Mouse (Mus musculus): ENCODE results near the gene Usp48.

Gene Usp48

DNA sequence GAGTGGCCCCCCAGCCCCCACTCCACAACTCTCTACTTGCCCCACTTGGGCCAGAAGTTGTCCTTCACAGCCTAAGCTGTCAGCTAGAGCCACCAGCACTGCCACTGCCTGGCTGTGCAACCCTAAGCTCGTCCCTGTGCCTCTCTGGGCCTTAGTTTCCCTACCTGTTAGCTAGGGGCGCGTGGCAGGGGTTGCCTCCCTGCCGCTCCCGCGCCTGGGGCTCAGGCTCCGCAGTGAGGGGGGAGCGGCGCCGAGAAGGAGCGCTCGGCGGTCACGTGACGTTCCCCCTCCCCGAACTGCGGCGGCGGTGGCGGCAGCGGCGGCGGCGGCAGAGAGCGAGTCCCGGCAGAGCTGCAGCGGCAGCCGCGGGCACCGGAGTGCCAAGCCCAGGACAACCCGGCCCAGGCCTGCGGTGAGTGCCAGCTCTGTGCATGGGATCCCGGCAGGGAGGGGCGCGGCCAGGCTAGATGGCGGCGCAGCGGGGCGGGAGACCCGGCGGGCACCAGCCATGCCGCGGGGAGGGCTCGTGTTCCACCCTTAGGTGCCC lies 71.0 kb downstream of the Usp48 start, which contains the start of gene Rap1gap:
Rap1gap (plus strand) TSS at position 294 of the 547 bp plus-strand sequence.
- no peak for DNase-seq

DNA sequence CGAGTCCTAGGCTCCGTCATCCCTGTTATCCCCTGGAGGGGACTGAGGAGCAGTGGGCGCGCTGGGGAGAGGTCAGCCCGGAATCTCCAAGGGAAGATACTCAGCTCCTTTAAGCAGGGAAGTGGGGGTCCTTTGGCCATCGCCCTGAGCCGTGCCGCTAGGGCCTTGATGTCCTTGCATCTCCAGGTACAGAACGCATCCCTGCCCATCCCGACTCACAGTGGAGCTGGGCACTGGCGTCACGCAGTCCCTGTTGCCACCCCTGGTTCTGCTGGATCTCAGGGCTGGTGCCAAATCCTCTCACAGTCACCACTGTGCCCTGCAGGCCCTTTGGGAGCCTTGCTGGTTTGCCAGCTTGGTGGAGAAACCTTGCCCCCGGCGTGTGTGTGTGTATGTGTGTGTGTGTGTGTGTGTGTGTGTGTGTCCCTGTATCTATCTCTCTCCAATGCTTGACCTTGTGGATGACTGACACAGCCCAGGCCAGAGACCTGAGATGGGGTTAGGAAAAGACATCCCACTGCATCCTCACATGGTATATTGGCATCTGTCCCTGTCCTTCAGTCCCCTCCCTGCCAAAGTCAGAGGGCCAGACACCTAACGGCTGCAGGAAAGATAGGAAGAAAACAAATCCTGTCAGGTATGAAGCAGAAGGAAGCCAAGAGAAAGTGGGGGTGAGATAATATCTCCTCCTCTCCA lies 71.6 kb downstream of the Usp48 start:
- no peak for DNase-seq

DNA sequence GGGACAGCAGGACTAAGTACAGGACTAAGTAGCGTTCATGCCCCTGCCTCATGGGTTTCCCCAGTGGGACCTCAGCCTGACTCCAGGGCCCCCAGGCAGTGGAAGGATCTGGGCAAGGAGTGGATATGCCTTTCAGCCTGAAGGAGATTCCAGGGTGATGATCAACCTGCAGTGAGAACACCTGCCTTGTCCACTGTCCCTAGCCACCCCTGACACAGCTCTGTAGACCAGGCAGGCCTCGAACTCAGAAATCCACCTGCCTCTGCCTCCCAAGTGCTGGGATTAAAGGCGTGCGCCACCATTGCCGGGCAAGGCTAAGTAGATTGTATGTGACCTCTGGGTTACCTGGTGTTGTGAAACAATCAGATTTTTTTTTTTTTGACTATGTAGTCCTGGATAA lies 72.2 kb downstream of the Usp48 start:
- DNase-seq: no peak

DNA sequence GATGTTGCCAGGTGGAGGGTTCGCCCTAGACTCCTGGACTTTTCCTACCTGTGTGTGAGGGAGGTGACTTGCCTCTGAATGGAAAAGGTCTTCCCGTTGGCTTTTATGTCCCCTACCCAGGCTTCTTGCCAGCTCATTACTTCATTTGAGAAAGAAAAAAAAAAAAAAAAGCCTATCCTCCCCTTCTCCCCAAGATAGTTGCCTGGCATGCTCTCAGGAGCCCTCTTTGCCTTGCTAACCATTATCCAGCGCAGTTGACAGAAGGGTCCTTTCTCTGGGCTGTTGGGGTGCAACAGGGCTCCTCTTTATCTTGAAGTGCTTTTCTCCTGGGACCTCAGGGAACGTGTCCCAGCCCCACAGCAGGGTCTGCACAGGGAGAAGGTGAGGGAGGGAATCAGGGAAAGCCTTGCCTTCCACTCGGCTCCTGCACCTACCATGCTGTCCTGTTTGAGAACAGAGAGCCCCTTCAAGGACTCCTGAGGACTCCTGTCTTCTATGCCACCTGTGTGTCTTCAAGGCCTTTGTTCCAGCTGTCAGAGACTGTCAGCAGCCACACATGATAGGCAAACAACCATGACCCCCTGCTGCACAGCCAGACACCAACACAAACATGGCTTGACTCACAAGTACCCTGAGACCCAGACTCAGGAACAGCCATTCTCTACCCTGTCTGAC lies 72.9 kb downstream of the Usp48 start:
- DNase-seq: no peak

DNA sequence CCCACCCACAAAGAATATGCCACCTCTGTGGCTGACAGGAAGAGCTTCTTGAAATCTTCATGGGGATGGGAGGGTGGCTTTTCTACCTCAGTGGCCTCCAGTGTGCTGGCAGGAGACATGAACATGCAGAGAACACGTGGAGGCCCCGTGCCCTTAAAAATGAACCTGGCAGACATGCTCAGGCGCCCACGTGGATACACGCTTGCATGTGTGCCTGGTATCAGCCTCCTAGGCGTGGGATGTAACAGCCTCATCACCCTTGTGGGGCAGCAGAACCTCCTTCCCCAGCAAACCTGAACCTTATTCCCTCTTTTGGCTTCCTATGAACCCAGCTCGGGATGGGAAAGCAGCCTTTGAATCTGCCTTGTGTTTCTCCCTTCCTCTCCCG lies 73.4 kb downstream of the Usp48 start:
- DNase-seq: no peak

DNA sequence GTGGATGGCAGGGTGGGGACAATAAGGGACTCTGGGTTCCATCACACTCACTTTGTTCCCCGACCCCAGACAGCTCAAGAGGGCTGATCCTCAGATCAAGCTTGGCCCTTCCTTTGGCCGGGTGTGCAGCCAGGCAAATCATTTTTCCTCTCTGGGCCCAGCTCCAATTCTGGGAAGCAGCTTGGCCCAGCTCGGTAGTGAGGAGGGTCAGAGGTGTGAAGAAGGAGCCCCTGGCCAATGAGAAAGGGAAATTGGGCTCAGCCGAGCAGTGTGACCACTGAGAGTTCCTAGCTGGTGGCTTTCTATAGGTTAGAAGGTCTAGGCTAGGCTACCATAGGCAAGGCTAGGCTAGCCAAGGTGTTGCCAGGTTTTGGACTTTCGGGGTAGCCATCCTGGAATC lies 74.2 kb downstream of the Usp48 start:
- no peak for DNase-seq

DNA sequence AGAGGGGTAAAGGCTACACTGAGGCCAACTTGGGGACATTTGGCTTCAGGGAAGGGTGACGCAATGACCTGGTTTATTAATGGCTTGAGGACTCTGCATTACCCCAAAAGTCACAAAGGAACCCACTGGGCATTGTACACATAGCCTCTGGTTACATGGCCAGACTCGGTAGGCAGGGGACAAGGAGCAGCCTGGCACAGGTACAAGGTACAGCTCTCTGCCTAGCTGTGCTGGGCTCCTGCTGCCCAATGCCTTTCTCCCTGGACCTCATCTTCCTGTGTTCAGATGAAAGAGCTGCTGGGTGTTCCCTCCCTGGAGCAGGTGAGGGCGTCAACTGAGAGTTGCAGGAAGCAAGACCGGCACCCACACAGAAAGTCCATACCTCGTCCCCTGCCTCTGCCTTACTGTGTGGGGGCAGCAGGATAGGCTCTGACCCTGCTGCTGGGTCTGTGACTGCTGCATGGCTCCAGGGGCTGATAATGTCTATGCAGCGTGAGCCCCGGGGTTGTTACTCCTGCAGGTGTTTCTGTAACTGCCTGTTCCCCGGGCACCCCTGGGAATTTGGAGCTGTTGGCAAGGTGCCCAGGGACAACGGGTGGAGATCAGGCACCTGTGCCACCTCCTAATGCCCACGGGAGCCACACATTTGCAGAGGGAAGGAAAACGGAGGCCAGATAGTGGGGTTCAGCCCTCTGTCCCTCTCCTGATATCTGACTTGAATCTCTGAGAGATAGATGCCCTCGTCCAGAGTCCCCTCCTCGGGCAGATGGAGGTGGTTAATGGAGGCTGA lies 78.4 kb downstream of the Usp48 start:
- DNase-seq: no peak

DNA sequence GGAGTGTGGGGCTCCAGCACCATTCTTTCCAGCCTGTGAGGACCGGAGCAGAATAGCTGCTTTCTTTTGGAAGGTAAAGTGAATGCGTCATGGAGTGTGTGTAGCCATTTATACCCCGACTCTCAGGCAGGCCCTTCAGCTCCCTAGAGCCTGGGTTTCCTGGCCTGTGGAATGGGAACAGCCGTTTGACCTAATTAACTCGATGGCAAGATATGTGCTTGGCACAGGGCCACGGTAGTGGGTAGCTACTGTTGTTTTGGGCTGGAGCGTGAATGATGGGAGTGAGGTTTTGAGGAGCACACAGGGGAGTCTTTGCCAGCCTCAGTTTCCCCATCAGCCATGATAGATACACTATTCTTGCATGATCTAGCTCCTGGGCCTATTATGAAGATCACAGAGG lies 82.0 kb downstream of the Usp48 start:
- DNase-seq: no peak

DNA sequence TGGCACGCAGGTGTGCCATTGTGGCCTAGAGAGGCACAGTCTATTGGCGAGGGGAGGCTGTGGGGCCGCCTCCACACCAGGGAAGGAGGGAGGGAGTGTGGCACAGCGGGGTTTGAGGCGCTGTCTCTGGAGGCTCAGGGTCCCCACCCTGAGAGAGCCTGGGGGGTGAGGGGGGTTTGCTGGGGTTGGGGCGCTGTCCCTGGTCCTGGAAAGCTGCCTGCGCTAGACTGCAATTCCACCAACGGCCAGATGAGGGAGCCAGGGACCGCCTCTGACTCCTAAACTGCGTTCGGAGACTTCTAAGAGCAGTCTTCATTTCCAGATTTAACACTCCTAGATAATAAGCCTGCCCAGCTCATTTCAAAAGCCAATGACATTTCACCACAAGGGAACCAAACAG lies 82.5 kb downstream of the Usp48 start:
- DNase-seq: peak; percentile 82 to 84

DNA sequence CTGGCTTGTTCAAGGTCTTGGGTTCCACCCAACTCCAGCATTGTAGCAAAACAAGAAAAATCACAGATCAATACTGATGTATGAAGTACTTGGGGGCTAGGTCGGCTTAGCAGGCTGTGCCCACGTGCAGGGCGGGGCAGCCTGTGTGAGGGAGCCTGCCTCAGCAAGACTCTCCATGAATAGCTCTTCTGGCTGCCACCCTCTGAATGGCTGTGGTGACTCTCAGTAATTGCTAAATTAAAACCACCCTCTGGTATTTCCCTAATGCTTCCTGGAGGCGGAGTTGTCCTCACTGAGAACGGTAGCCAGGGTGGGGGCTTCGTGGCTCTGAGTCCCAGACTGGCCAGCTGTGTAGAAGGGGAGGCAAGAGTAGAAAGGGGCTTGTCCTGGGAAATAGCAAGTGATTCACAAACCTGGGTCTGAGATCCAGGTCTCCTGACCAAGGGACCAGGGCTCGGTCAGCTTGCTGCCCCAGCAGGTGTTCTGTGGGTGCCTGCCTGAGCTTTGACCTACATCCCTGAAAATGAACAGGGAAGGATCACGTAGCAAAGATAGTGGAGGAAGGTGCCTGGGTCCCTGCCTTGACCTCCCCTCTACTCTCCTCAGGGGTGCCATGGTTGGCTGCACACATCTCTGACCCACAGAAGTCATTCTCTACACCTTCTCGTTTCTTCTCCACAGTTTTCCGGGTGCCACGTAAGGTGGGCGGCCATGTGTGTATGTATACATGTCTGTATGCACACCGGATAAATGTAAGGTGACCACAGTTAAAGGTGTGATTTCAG lies 83.3 kb downstream of the Usp48 start:
- DNase-seq: no peak

DNA sequence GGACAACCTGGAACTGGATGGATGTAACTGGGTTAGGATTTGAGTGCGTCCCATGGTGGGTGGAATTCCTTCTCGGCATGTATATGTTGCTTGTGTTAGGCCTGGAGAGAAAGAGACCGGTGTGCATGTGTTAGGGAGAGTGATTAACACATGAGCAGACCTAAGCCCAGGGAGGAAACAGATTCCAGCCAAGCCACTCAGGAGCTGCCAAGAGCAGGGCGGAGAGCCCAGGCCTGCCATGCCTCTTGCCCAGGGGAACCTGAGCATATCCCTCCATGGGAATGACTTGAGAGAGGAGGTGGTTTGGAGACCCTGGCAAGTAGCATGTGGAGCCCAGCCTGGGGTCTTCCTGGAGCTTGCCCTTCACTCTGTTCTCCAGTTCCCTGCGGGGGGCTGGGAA lies 84.4 kb downstream of the Usp48 start:
- DNase-seq: no peak

DNA sequence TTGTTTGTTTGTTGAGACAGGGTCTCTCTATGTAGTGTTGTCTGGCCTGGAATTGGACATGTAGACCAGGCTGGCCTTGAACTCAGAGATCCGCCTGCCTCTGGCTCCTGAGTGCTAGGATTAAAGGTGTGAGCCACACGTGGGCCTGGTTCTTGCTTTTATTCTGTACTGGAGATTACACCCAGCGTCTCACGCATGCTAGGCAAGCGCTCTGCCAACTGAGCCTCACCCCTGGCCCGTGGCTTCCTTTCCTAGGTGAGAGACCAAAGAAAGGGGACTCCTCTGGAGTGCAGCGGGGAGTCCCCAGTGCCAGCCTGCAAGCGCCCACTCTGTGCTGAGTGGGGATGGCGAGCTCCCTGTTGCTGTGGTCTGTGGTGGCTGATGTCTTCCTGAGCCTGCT lies 85.0 kb downstream of the Usp48 start:
- no peak for DNase-seq

DNA sequence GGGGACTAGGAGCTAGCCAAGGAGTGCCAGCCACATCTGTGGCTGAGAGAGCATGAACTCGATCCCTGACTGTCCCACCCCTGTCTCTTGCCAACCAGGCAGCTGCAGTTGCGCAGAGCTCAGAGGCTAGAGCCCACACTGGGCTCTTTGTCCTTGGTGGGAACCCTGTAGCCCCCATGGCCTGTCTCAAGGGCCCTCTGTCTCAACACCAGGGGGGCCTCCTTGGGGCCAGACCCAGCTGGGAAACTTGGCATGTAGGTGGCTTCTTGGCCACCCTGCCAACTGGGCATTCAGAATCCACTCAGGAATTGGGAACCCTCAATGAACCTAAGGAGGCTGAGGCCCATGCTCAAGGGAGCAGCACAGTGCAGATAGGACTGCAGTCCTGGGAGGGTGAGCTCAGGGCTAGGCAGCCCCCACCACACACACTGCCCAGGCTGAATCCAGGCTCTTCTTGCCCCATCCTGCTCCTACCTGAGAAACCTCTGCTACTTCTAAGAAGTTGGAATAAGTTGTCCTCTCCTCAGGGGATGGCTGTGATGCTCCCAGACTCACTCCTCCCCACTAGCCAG lies 86.5 kb downstream of the Usp48 start:
- no peak for DNase-seq

DNA sequence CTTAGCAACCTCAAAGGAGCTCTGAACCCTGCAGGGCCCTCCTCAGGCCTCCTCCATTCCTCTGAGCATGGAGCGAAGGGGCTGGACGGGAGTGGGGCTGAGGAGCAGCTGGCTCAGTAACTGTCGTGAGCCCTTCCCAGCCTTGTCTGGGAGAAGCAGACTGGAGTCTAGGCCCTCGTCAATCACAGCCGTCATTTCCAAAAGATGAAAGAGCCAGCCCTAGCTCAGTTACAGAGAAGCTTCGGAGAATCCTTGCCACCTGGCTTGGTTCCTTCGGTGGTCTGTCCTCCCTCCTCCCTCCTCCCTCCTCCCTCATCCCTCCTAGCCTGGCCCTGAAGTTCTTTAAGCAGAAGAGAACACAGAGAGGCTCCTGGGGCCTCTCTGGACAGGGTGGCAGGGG lies 87.2 kb downstream of the Usp48 start:
- DNase-seq: no peak

DNA sequence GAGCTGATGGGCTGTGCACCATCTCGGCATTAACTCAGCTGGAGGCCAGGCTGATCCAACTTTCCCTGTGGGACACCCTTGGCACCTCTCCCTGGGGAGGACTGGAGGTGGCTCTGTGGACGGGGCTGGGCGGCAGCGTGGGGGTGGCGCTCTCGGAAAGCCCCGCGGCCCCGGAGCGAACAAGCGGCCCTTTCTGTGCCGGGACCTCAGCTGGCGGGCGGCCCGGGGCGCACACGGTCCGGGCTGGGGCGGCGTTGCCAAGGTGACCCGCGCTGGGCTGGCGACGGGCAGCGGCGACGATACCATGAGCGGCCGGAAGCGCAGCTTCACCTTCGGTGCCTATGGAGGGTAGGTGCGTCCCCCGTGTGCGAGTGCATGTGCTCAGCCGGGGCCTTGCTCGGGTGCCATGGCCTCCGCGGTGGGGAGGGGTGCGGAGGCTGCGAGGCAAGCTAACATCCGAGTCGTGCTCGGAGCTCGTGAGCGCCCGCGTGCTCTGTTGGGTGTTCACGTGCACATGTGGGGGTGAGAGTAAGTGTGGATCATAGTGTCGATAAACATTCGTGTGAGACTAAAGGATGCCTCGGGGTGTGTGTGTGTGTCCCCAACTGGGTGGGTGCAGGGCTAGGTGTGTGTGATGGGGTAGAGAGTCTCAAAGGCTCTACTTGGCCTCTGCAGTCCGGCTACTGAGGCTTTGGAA lies 88.0 kb downstream of the Usp48 start:
- no peak for DNase-seq

DNA sequence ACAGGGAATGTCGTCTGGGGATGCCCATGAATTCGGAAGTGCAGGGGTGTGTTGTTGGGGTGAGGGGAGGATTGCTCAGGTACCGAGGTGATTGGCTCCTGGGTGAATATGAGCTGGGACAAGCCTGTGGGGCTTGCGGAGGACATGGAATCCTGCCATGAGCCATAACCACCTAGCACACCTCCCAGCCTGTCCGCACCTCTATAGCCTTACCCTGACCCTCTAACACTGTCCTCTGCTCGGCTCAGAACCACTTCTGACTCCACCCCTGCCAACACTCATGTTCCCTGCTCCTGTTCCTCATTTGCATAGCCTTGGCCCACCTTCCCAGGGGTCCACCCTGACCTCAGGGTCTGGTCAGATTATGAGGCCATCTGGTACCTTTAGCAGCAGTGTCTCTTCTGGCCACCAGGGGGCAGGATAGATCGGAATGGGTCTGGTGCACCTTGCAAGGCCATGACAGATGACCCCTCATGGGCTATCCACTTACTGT lies 89.5 kb downstream of the Usp48 start:
- peak; percentile 64 to 68 for DNase-seq

DNA sequence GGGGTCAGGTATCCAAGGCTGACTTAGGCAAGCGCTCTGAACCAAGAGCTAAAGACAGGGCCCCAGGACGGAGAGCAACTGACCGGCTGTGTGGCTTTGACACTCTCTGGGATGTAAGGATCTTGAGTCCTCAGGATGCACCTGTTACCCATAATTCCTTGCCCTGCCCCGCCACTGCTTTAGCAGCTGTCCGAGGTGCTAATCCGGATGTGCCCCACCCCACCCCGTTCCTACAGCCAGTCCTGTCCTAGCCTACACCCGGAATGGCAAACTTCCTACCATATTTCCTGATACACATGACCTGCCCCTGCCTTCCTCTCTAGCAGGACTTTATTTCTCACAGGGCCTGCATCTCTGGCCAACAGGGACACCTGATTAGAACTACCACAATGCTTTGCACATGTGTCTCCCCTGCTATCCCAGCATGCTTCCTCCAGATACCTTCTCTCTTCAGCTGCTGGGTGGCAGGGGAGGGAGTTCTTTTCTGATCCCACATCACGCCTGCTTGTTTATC lies 91.3 kb downstream of the Usp48 start:
- DNase-seq: no peak

DNA sequence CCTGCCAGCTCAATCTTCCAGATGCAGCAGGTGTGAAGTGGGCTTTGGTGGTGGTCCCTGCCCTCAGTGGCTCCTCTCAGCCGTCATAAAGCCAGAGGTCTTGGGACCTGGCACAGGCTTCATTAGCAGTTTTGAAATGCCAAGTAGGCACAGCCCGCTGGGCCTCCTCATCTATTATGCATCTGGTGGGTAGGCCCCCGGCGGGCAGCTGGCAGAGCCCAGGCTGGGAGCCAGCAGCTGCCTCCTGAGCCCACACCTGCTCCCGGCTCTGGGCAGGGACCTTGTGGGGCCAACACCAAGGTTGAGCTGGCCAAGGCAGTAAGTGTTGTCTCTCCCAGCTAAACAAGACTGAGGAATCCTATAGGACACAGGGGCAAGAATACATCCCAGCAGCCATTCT lies 92.7 kb downstream of the Usp48 start:
- DNase-seq: no peak

DNA sequence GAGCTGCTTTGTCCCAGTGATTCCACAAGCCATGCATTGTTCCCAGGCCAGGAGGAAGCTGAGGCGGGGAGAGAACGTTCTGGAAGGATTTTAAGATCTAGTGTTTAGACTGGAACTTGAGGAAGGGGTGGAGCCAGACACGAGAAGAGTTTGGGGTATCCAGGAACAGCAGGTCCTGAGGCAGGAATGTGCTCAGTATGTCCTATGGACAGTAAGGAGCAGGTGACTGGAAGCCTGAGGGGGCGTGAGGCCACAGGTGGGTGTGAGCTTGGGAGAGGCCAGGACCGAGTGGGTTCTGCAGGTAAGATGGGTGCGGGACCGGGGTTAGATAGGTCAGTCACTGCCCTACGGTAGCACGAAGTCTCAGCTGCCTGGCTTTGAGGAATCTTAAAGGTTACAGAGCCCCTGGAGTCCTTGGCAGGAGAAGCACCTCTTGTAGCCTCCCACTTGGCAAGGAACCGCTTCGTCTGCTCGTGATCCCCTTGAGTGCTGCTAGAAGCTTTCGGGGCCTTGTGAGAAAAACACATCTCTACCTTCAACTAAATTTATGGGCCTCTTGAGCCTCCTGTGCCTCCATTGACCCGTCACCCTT lies 93.8 kb downstream of the Usp48 start:
- no peak for DNase-seq

DNA sequence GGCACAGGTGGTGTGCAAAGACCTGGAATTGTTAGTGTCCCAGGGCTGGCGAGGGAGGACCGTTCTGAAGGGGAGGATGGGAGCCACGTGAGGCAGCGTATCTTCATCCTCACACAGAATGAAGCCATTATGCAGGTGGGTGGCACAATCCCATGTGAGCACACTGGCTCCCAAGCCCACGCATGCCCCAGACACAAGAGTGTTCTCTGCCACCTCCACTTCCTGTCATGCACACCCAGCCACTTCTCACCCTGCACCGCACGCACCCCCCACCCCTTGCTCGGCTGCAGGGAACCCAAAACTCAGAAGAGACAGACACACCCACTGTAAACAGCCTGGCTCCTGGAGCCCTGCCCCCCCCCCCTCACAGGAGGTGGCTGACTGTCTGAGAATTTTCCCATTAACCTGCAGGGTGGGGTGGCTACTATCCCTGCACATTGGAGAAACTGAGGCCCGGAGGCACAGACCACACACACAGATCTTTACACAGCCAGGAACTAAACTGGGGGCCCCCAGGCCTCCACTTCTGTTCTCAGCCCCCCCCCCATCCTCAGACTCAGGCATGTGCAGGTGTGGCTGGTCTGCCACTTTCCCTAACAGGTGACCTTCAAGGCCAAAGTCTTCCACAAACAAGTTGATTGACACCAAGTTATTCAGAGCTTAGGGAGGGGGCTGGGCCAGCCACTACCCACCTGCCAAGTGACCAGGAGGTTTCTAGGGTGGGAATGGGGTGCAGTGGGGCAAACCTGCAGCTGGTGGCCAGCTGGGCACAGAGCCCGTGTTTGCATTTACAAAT lies 98.8 kb downstream of the Usp48 start:
- no peak for DNase-seq

Measured in B cell, adult 2 months (primary cell).